Mouse (Mus musculus): ENCODE data around the gene Aldh4a1.

Gene Aldh4a1

GRCm38 (mm10) chr4:139589351-139590027 is 33.2 kb upstream of the Aldh4a1 start:
- DNase-seq (ENCODE audit: low spot score): no peak

GRCm38 (mm10) chr4:139590446-139590845 is 32.2 kb upstream of the Aldh4a1 start:
- DNase-seq (ENCODE audit: low spot score): no peak

- DNase-seq (ENCODE audit: low spot score): no peak
Measured at GRCm38 (mm10) chr4:139592895-139593294, 29.8 kb upstream of the Aldh4a1 start.

DNA sequence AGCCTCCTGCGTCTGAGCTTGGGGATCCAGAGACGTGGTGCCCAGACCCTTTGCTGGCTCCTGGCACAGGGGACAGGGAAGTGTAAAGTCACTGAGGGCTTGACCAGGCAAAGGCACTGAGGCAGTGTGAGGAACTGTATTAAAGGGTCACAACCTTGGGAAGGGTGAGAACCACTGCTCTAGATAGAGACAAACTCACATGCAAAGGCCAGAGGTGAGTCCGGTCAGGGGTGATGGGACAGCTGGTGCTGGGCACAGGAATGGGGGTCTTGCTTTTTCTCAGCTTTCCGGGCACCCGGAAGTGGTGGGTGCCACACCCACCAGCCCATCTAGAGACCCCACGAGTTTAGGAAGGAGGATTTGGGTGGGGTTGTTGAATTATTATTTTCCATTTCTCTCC is 29.3 kb upstream of the Aldh4a1 start:
- no peak for DNase-seq (ENCODE audit: low spot score)

GRCm38 (mm10) chr4:139594062-139594461 is 28.6 kb upstream of the Aldh4a1 start:
- DNase-seq (ENCODE audit: low spot score): no peak

GRCm38 (mm10) chr4:139596715-139597114 is 26.0 kb upstream of the Aldh4a1 start:
- DNase-seq (ENCODE audit: low spot score): no peak

GRCm38 (mm10) chr4:139597286-139598284 is 25.1 kb upstream of the Aldh4a1 start:
- no peak for DNase-seq (ENCODE audit: low spot score)

DNA sequence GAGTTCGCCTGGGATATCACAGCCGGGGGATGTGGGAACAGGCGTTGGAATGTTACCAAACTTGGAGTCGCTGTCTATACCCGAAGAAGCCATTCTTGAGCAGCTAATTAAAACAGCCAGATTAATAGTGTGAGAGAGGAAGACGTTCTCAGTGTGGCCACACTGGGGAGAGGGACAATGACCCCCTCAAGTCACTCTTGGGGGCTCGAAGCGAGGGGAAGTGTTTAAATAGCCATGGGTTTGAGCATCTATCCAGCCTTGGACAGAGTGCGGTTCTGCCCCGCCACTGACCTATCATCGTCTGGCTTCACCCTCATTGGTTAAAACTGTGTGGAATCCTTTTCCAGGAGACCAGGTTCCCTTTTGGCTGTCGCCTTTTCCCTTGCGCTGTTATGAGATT is 24.3 kb upstream of the Aldh4a1 start:
- no peak for DNase-seq (ENCODE audit: low spot score)

DNA sequence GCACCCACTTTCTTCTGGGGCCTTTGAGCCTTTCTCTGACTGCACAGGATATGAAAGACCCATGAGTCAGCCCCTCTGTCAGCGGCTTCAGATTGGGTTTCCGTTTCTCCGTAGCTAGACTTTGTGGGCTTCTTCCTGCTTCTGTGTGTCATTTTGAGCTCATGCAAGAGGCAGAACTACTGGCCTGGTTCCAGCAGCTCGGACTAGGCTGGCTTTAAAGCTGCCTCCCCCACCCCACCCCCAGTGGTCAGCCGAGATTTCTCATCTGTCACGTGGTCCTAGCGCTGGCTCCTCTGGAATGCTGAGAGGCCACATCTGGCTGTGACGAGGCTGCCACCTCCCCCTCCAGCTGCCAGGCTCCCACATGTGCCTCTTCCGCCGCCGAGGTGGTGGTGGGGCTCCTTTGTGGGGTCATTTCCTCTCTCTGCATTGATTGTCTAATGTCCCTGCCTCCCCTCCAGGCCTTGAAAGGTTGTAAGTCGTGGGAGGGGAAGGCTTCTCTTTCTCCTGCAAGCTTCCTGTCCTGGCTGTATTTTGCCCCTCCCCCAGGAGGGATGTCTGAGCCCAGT is 23.6 kb upstream of the Aldh4a1 start:
- DNase-seq (ENCODE audit: low spot score): peak; percentile 85

DNA sequence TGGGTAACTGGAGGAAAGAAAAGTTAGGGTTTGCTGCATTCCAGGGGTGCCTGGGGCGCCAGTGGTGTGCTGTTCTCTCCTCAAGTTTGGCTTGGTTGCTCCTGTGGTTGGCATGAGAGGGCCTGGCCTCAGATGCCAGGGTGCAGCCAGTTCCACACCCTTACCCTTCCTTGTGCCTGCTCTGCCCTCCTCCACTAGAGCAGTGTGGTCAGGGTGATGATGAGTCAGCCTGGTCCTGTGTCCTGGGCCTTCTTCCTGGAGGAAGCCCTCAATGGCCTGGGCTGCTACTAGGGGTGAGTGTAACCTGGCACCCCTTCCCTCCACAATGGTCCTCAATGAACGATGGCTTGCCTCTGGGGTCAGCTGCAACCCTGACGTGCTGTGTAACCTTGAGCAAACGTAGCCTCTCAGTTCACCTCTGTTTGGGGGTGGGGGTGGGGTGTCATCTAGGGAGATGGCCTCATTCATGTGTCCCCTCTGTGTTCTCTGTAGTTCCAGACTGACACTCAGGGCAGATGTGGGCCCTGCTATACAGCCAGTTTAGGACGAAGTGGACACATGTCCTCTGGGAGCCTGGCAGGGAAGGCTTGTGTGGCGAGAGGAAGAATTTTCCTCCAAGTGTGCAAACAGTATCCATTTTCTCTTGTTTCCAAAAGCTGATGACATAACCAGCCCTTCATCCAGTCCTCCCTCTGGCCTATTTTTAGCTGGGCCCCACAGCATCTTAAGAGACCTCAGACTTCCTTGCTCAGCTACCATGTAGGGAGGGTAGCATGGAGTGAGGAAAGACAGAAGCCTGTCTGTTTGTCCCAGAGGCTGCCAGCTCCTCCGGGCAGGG is 20.9 kb upstream of the Aldh4a1 start:
- DNase-seq (ENCODE audit: low spot score): no peak

DNA sequence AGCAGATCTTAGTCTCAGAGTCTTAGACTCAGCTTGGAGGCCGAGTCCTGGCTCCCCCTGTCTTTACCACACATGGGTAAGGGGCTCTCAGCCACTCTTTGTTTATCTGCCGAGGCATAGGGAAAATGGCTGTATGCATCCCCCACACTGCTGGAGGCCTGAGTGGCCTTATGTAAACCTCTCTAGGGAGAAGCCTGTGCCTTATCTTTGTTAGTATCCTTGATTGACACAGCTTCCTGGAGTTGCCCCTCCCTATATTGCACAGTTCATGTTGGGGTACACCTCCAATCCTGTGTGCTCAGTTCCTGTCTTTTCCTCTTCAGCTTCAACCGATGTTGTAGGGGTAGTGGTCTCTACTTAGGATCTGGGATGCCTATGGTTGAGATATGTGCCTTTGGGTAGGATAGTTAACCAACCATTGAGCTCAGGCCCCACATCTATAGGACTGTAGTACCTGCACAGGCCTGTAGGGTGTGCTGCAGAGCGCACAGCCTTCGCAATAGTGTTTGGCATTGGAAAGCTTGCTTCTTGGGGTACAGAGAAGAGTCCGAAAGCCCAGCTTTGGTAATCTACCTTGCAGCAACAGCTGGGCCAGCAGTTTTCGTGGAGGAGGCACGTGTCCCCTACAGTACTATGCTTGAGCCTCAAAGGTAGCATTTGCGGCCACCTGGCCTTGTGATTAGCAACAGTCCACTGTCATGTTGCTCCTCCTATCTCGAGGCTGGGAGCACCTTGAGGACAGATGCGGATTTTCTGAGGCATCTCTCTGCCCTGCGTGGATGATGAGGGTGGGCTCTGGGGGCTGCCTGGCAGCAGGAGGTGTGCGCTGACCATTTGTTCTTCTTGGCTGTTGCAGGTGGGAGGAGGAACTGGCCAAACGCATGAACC is 20.1 kb upstream of the Aldh4a1 start, which contains the start of gene Gm21969:
TSS of gene Gm21969 (plus strand) at position 830 of the 888 bp plus-strand sequence.
- peak; percentile 40 for DNase-seq (ENCODE audit: low spot score)

GRCm38 (mm10) chr4:139605216-139605615 is 17.4 kb upstream of the Aldh4a1 start:
- DNase-seq (ENCODE audit: low spot score): no peak

GRCm38 (mm10) chr4:139606732-139607131 is 15.9 kb upstream of the Aldh4a1 start:
- no peak for DNase-seq (ENCODE audit: low spot score)

DNA sequence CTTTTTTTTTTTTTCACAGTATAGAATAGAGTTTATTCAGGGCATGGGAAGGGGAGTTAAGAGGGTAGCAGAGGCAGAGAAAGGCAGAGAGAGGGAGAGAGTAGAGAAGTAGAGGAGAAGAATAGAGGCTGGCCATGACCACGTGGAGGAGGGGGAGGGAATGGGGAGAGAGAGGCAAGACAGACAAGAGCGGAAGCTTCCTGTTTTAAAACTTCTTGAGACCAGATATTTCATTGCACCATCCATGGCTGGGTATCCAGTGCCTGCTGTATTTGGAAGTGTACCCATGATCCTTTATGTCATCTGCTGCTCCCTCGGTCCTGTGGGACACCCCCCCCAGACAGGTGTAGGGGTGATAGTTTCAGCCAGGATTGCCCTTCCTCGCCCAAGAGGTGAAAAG is 13.7 kb upstream of the Aldh4a1 start:
- DNase-seq (ENCODE audit: low spot score): no peak

DNA sequence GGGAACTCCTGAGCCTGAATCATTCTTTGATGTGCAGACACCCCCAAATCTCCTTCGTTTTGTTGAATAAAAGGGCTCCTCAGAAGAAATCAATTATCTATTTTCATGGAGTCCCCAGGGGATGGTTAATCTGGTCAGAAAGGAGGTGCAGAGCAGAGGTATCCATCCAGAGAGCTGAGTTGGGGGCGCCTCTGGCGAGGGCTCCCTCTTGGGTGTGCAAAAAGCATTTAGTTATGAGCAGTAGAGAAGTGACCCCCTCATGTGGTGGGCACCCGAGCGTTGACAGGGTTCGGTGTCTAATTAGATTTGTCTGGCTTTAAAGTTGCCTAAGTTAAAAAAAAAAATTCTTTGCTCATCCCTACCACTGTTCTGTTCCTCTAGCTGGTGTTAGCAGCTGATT is 11.7 kb upstream of the Aldh4a1 start:
- no peak for DNase-seq (ENCODE audit: low spot score)

GRCm38 (mm10) chr4:139611542-139611953 is 11.1 kb upstream of the Aldh4a1 start:
- DNase-seq (ENCODE audit: low spot score): peak; percentile 79

DNA sequence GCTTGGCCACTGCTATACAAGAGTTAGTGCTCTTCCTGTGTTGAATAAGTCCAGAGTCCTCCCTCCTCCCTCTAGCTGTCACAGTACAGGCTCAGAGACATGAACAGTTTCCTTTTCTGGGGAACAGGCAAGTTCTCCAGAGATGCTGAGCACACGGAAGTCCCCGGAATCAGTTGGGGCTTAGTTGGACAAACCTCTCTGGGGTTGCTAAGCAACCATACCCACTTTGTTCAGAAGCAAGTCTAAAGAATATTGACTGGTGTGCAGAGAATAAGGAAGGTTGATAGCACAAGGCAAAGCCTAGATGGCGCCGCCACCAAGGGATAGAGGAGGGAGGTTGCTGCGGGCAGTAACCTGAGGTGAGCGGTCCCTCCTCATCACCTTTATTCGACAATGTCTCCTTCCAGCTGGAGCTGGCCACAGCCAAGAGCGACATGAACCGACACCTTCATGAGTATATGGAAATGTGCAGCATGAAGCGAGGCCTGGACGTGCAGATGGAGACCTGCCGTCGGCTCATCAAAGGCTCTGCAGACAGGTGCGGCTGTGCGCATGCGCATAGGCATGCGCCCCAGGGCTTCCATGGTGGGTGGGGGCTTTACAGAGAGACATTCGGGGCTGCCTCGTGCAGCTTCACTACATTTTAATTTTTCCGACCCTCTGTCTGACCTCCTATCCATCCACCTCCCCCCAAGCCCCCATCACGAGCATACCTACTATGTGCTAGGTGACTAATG is 8.0 kb upstream of the Aldh4a1 start:
- no peak for DNase-seq (ENCODE audit: low spot score)

DNA sequence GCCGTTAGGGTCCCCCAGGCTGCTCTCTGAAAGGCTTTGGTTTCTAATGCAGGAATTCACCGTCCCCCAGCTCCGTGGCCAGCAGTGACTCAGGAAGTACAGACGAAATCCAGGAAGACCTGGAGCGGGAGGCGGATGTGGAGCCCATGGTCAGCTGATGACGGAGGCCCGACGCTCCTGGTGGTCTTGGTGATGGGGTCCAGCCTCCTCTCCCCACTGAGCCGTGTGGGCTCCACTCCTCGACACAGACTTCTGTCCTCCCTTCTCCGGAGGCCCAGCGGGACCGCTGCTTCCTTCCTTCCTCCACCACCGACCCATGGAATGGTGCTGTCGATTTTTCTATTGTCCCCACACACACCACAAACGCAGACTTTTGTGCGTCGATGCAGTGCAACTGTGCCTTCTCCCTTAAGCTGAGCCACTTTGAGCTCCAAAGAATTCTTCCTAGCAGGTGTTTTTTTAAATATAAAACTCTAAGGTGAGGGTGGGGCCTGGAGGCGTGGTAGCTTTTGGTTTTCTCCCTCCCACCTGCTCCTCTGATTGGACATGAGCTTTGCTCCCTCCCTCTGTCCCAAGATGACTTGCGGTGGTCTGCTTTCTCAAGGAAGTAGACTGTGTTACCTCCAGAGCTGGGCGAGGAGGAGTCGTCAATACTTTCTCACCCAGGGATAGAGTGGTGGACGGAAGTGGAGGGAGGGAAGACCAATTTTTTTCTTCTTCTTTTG is 6.2 kb upstream of the Aldh4a1 start:
- DNase-seq (ENCODE audit: low spot score): no peak

DNA sequence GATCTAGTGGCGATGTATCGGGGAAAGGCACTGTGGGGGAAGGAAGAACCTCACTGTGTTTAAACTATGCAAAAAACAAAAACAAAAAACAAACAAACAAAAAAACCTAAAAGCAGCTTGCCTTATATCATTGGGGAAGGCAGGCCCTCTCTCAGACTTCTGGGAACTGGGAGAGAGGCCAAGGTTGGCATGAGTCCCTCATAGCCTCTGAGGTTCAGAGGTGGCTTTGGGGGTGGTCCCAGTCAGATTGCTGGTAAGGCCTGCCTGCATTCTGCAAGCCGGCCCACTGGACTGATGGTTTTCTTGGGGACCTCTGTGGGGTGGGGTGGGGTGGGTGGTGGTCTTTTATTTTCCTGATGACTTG is 5.7 kb upstream of the Aldh4a1 start:
- no peak for DNase-seq (ENCODE audit: low spot score)
